Mouse (Mus musculus) midbrain, embryonic 15.5 days (tissue): ENCODE measurements around the gene Armh1. TPM values are rescaled to one million over a fixed set of nuclear protein-coding genes. Genes with fewer than 3 reads are reported as not detected.

Experiments used
- ATAC-seq: fragments of 200-750 bp; cut with Nextera tagmentation; replicated peaks from 2 replicates; pipeline ENCODE4 v1.8.0; 2017; ENCODE audit warnings: moderate TSS enrichment
- H3K27ac ChIP-seq: fragments of 300-500 bp; sonication (generic); 2 replicates; pipeline ENCODE4 v1.5.1; 2015; ENCODE audit warnings: mild to moderate bottlenecking, inconsistent platforms
- H3K27me3 ChIP-seq: fragments of 300-500 bp; sonication (generic); replicated peaks from 2 replicates; pipeline ENCODE4 v1.6.1; 2015; ENCODE audit warnings: inconsistent platforms
- H3K36me3 ChIP-seq: fragments of 300-500 bp; sonication (generic); replicated peaks from 2 replicates; pipeline ENCODE4 v1.6.1; 2015; ENCODE audit warnings: inconsistent platforms
- H3K4me1 ChIP-seq: fragments of 300-500 bp; sonication (generic); 2 replicates; pipeline ENCODE4 v1.6.1; 2015; ENCODE audit warnings: inconsistent platforms
- H3K4me2 ChIP-seq: fragments of 300-500 bp; sonication (generic); 2 replicates; pipeline ENCODE4 v1.6.1; 2015; ENCODE audit warnings: inconsistent platforms, mild to moderate bottlenecking, moderate library complexity
- H3K4me3 ChIP-seq: fragments of 300-500 bp; sonication (generic); 2 replicates; pipeline ENCODE4 v1.5.1; 2015; ENCODE audit warnings: mild to moderate bottlenecking, inconsistent platforms
- H3K9ac ChIP-seq: fragments of 300-500 bp; sonication (generic); 2 replicates; pipeline ENCODE4 v1.6.1; 2015; ENCODE audit warnings: mild to moderate bottlenecking, inconsistent platforms
- H3K9me3 ChIP-seq: fragments of 300-500 bp; sonication (generic); 2 replicates; pipeline ENCODE4 v1.6.1; 2016; ENCODE audit warnings: inconsistent platforms
- WGBS: fragments of 180-500 bp; shearing (Covaris S2); methylation state at CpG from one replicate; pipeline ENCODE4 v1.1.7; 2015; ENCODE audit warnings: mixed read lengths; 5-methylcytosine and 5-hydroxymethylcytosine counted together
- polyA plus RNA-seq: library from polyadenylated mRNA; unstranded; fragments of >200 nt; fragmentation: Nextera tagmentation; extraction: Ambion mirVana; gene quantifications from 2 replicates; pipeline ENCODE4 v1.2.1, GENCODE M21; 2015

Armh1 gene
- polyA plus RNA-seq, 1 experiment from 2014 or later: 1.8 TPM

DNA sequence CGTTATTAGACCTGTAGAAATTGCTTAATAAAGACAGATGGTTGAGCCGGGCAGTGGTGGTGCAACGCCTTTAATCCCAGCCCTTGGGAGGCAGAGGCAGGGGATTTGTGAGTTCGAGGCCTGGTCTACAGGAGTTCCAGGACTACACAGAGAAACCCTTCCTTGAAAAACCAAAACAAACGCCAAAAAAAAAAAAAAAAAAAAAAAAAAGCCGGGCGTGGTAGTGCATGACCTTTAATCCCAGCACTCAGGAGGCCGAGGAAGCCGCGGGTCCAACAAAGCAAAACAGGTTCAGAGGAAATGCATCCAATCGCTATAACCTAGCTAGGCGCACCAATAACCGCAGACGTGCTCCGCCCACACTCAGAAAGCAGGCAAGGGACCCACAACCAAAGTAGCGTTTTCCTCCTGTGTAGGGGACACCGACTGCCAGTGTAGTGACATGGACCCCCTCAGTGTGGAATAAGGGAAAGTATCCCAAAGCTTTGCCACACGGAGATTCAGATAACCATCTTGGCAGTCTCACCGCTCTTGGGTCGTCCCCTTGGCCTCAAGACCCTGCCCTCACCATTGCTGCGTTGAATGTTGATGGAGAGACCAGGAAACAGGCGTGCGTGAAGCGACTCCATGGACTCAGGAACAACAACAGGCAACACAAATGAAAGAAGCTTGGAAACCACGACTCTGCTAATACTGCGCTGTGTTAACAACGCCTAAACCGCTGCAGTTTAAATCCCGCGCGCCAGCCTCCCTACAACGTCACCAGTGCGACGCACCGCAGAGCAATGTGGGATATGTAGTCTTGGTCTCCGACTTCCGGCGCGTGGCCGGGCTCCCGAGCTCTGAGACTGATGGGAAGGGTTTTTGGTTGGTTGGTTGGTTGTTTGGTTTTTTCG lies 69.8 kb downstream of the Armh1 start, which contains the start of gene Kif2c:
Gene Kif2c (minus strand): TSS at position 777 of the 896 bp plus-strand sequence.
- ATAC-seq: peak; percentile 99
- Histone ChIP-seq H3K4me1 (peaks cover 16% of the 10 kb centered on the region), H3K36me3 (no peaks in the 10 kb centered on the region), H3K9ac (peak within 1 kb of the TSS; percentile 63), H3K9me3 (no peaks in the 10 kb centered on the region), H3K27me3 (no peaks in the 10 kb centered on the region), H3K4me2 (peak within 1 kb of the TSS; percentile 93), H3K27ac (peak within 1 kb of the TSS; percentile 79), H3K4me3 (peak within 1 kb of the TSS; percentile 52)
- WGBS: 1% methylated on average over 40 of the region's 42 CpGs

DNA sequence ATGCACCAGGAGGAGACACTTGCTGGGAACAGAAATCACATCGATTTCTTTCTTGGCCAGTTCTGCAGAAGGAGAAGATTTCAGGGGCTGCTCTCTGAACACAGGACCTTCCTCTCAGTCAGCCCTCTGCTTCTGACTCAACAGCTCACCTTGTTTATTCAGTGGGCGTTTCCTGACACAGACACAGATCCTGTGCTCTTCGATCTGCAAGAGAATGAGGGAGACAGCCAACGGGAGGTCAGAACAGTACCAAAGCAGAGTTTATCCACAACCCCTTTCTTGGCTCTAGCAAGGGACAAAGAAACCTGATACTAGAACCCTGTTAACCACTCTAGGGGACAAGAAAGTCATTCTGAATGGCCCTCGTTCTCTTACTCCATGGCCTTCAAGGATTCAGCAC lies 82.0 kb downstream of the Armh1 start:
- 93% methylated on average over 5 of the region's 5 CpGs for WGBS
- no peak for ATAC-seq
- H3K27me3 ChIP-seq: no peaks in the 10 kb centered on the region
- H3K9me3 ChIP-seq: no peaks in the 10 kb centered on the region
- no peaks in the 10 kb centered on the region for H3K36me3 ChIP-seq
- no peak overlapping the region for H3K27ac ChIP-seq
- H3K4me2 ChIP-seq: no peak overlapping the region
- H3K4me1 ChIP-seq: no peaks in the 10 kb centered on the region
- H3K9ac ChIP-seq: no peak overlapping the region
- no peak overlapping the region for H3K4me3 ChIP-seq

Other genes with a start within 250 kb of the Armh1 start
- gene Eif2b3, start 232.7 kb downstream of the Armh1 start, polyA plus RNA-seq: 44.6 and 46.2 TPM in 2 replicates
- 7.7 and 9.0 TPM in 2 replicates for gene Ptch2, start 156.1 kb downstream of the Armh1 start, polyA plus RNA-seq
- gene Btbd19, start 126.4 kb downstream of the Armh1 start, polyA plus RNA-seq: 3.9 and 4.3 TPM in 2 replicates
- 0.42 TPM in 1 of 2 replicates, not detected in the other for gene Tctex1d4, start 125.3 kb downstream of the Armh1 start, polyA plus RNA-seq
- gene Plk3, start 118.2 kb downstream of the Armh1 start, polyA plus RNA-seq: 19.1 and 19.3 TPM in 2 replicates
- 430 and 431 TPM in 2 replicates for gene Rps8, start 95.9 kb downstream of the Armh1 start, polyA plus RNA-seq
- 8.1 and 10.0 TPM in 2 replicates for gene Kif2c, start 69.5 kb downstream of the Armh1 start, polyA plus RNA-seq
- 9.6 and 11.1 TPM in 2 replicates for gene Tmem53, start 174 bp downstream of the Armh1 start, polyA plus RNA-seq
- 136 and 140 TPM in 2 replicates for gene Rnf220, start 244.9 kb upstream of the Armh1 start, polyA plus RNA-seq